Mouse (Mus musculus): ENCODE data around the gene Sfxn1. TPM values are rescaled to one million over a fixed set of nuclear protein-coding genes. Genes with fewer than 3 reads are reported as not detected.

Sfxn1 gene
- 1 to 10 TPM; 2.3 to 4.4 TPM for total RNA-seq (2021)
- long read RNA-seq, experiment 1, partial matches to known transcripts, result 0 of 1 reads
- long read RNA-seq, experiment 1, other reads (novel, unspliced or antisense), result 1 of 1 reads
- long read RNA-seq, experiment 2, transcript Sfxn1-201 (11 exons, 2,783 nt), result major isoform, 6 of 7 reads
- long read RNA-seq, experiment 2, partial matches to known transcripts, result 1 of 7 reads
- long read RNA-seq, experiment 2, other reads (novel, unspliced or antisense), result 0 of 7 reads

- peak; percentile 69 for DNase-seq
Measured at GRCm38 (mm10) chr13:54071606-54072331, at the start of gene Sfxn1. TSS of gene Sfxn1 (plus strand) at chr13:54071869.

- DNase-seq, result no peak
Measured at GRCm38 (mm10) chr13:54023311-54023710, 48.4 kb upstream of the Sfxn1 start.

DNA sequence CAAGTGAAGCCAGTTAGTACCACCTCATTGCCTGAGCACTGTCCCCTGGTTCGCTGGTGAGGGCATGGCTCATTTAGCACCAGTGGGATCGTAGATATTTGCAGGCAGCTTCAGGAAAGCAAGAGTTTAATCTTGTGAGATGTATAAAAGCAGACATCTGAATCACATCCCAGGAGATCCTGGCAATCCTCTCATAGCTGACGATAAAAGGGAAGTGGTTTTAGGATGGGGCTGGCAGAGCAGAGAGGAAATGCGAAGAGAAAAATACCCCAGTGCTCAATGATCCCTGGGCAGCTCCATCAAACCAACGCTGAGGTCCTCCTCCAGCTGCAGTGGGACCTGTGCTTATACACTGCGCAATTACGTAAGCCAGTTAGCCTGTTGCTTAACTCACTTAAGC is 44.6 kb upstream of the Sfxn1 start:
- no peak for DNase-seq

DNA sequence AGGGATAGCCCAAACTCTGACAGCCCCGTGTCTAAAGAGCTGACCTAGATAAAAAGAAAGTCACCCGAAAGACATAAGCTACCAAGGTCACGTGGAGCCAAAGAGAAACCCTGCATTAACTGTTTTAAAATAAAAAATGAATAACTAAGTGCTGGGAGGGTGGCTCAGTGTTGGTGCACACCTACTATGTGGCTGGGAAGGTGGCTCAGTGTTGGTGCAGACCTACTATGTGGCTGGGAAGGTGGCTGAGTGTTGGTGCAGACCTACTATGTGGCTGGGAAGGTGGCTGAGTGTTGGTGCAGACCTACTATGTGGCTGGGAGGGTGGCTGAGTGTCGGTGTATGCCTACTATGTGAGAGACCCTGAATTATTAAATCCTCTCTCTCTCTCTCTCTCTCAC is 38.0 kb upstream of the Sfxn1 start:
- no peak for DNase-seq

DNA sequence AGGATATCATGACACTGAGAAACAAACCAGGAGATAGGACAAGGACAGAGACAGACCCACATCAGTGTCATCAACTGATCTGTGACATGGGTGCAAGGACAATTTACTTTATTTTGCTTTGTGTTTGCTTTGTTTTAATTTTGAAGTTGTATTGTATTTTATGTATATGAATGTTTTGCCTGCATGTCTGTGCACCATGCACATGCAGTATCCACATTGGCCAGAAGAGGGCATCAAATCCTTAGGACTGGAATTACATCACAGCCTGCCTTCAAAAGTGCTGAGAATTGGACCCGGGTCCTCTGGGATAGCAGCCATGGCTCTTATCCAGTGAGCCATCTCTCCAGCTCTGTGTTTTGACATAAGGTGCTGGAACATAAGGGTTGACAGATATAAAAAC is 36.1 kb upstream of the Sfxn1 start:
- no peak for DNase-seq

DNA sequence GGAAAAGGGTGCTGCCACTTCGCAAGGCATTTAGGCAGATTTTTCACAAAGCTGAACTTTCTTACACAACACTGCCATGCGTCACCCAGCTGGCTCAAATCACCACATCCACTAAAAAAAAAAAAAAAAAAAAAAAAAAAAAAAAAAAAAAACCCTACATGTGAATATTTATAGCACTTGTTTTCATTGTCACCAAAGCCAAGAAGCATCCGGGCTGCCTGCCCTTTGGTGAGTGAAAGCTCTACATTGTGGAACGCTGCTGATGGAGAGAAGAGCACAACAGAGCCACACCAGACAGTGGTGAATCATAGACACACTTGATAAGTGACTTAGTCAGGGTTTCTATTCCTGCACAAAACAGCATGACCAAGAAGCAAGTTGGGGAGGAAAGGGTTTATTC is 33.7 kb upstream of the Sfxn1 start:
- no peak for DNase-seq

- DNase-seq, result no peak
Measured at GRCm38 (mm10) chr13:54040256-54040655, 31.4 kb upstream of the Sfxn1 start.

- DNase-seq, result no peak
Measured at GRCm38 (mm10) chr13:54048679-54049352, 22.9 kb upstream of the Sfxn1 start.

GRCm38 (mm10) chr13:54051641-54052040 is 20.0 kb upstream of the Sfxn1 start:
- no peak for DNase-seq

DNA sequence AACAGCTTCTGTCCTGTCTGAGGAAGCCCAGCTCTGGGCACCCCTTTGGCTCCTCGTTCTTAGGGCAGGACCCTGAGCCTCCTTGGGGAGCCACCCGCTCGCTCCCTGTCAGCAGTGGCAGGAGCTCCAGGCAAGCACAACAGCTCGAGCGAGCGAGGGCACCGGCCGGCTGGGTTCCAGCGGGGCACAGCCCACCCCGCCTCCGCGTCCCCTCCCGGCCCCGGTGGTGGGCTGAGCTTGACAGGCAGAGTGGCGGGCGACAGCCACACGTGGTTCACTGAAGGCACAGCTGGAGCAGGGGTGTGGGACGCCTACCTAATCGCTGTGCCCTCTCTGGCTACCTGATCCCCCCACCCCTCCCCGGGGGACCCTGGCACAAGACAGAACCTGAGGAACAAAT is 16.7 kb upstream of the Sfxn1 start:
- DNase-seq, result no peak

DNA sequence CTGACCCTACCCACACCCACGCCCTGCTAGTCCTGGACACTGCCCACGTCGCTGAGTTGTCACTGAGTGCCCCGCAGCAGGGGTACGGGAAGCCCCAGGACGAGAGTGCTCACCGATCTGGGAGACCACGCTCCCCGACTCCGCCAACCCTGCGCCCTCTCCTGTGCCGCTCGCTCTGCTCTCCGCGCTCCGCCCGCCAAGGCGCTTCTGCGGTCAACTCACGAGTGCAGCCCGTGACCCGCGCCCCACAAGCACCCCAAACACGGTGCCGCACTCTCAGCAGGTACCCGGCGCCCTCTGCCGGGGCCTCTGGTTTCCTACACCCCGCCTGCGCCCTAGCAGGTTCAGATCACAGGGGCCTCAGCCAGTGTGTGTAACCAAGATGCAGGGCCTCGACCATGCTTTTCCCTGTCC is 16.2 kb upstream of the Sfxn1 start, which contains the start of gene Drd1:
Gene Drd1 (minus strand): TSS at position 258 of the 414 bp plus-strand sequence.
- peak; percentile 49 for DNase-seq

DNA sequence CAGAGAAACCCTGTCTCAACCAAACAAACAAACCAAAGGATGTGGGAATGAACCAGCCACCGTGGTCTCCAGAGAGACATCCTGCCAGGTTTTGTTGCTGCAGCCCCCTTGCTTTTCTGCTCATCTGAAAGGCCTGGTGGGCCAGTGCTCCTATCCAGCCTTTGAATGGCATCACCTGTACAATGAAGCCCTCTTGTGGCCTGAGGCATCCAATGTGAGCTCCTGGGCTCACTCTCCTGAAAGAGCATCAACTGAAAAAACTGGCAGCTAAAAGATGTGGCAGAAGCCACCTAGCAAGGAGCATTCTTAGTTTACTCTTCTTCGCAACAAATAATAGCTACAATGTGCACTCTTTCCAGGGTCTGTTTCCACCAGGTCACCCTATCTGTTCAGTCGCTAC is 9.6 kb upstream of the Sfxn1 start:
- no peak for DNase-seq

GRCm38 (mm10) chr13:54063292-54063691 is 8.4 kb upstream of the Sfxn1 start:
- DNase-seq, result no peak

- no peak for DNase-seq
Measured at GRCm38 (mm10) chr13:54066081-54066746, 5.5 kb upstream of the Sfxn1 start.

- no peak for DNase-seq
Measured at GRCm38 (mm10) chr13:54067617-54068166, 4.0 kb upstream of the Sfxn1 start.

GRCm38 (mm10) chr13:54071011-54071410 is 658 bp upstream of the Sfxn1 start:
- DNase-seq, result no peak

DNA sequence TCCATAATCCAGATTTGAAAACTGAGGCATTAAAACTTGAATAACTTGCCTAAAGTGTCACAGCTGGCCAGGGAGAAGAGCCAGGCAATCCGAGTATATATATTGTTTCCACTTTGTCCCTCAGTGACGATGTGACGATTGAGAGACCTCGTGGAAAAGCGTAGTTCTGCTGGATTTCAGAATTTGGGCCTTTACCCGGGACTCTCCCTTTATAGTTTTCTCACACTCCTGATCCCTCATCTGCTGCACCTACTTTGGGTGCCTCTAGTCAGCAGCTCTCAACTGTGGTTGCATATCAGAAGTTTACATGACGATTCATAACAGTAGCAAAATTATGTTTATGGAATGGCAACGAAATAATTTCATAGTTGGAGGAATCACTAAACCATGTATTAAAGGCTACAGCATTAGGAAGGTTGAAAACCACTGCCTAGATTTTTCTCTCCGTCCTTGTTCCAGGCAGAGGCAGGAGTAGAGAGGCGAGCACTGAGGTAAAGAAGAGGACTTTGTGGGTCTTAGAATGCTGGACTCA is 923 bp downstream of the Sfxn1 start:
- DNase-seq, result no peak

DNA sequence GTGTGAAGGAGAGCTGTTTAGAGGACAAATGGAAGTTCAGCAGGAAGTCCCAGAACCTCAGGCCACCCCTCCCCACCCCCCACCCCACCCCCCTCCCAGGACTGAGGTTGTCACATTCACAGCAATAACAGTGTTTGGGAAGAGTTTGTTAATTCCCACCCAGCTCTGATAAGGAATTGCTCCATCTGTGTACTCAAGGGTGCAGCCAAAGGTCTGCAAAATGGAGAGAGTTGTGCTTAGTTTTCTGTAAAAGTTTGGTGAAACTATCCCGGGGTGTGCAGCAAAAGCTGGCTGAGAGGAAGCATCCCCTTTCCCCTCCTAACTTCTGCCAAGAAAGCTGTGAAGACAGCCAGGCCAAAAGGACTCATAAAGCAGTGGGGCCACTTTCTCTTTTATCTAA is 1.4 kb downstream of the Sfxn1 start:
- no peak for DNase-seq

DNA sequence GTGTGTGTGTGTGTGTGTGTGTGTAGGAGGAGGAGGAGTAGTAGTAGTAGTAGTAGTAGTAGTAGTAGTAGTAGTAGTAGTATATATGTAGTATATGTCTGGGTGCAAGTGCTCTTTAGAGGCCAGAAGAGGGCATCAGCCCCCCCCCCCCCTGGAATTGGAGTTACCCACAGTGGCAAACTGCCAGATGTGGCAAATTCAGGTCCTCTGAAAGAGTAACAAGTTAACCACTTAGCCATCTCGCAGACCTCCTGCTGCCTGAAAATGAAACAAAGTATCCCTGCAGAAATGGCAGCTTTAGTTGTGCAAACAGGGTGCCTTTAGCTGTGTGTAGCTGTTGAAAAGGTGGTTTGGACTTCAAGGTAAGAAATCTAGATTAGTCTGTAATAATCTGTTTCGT is 1.8 kb downstream of the Sfxn1 start:
- DNase-seq, result no peak

GRCm38 (mm10) chr13:54075416-54075815 is 3.7 kb downstream of the Sfxn1 start:
- no peak for DNase-seq

GRCm38 (mm10) chr13:54076051-54076450 is 4.4 kb downstream of the Sfxn1 start:
- no peak for DNase-seq

Data from gastrocnemius, postnatal 25 days (tissue).